Mouse (Mus musculus) MEL (cell line): ENCODE results near the gene Akap12.

Experiments
- CTCF ChIP-seq, 3 experiments: IDR thresholded peaks in 2 of 3; conservative IDR thresholded peaks in 1 of 3; 2 replicates each; pipeline ENCODE4 v1.5.1; 2011 to 2012; ENCODE audit warnings: low read length in 3 of 3, low read depth in 2 of 3, mild to moderate bottlenecking in 2 of 3, improper control_type of control experiment in 1 of 3, inconsistent platforms in 1 of 3, mixed read lengths in 1 of 3, moderate library complexity in 1 of 3; ENCODE audit not compliant: control insufficient read depth in 1 of 3, insufficient read depth in 1 of 3, poor library complexity in 1 of 3, severe bottlenecking in 1 of 3
- EP300 ChIP-seq, 2 experiments: IDR thresholded peaks; 2 replicates each; pipeline ENCODE4 v1.6.1; 2011; ENCODE audit warnings: improper control_type of control experiment in 2 of 2, low read length in 2 of 2, low read depth in 1 of 2, mild to moderate bottlenecking in 1 of 2
- POLR2A ChIP-seq, 2 experiments: IDR thresholded peaks; 2 replicates each; pipeline ENCODE4 v1.6.1; 2011 to 2012; ENCODE audit warnings: low read length in 2 of 2, mild to moderate bottlenecking in 2 of 2, control low read depth in 1 of 2, improper control_type of control experiment in 1 of 2, low read depth in 1 of 2, moderate library complexity in 1 of 2; ENCODE audit not compliant: control insufficient read depth in 1 of 2, insufficient read depth in 1 of 2, poor library complexity in 1 of 2
- TCF12 ChIP-seq: IDR thresholded peaks from 2 replicates; pipeline ENCODE4 v1.6.1; 2014; ENCODE audit warnings: low read depth, mild to moderate bottlenecking, inconsistent platforms, low read length, improper control_type of control experiment, moderate library complexity
- USF1 ChIP-seq: IDR thresholded peaks from 2 replicates; pipeline ENCODE4 v1.6.1; 2014; ENCODE audit warnings: low read depth, mild to moderate bottlenecking, inconsistent platforms, low read length, improper control_type of control experiment, moderate library complexity

GRCm38 (mm10) chr10:4407191-4407590 is 141.0 kb downstream of the Akap12 start:
- TF ChIP-seq CTCF (IDR thresholded peaks at IDR 0.05 in 2 of 3, conservative IDR thresholded peaks at IDR 0.05 in 1 of 3; ENCODE audit: control insufficient read depth in 1 of 3, insufficient read depth in 1 of 3, low read depth in 2 of 3, low read length in 3 of 3, poor library complexity in 1 of 3, severe bottlenecking in 1 of 3): no peak
- TF ChIP-seq TCF12: no peak
- no peak for TF ChIP-seq POLR2A (IDR thresholded peaks at IDR 0.05; ENCODE audit: control insufficient read depth in 1 of 2, insufficient read depth in 1 of 2, low read depth in 1 of 2, low read length in 2 of 2, poor library complexity in 1 of 2)
- TF ChIP-seq USF1: no peak
- no peak for TF ChIP-seq EP300 (IDR thresholded peaks at IDR 0.05; ENCODE audit: low read depth in 1 of 2, low read length in 2 of 2)
